Mouse (Mus musculus): ENCODE results near the gene Zfhx2. TPM values are rescaled to one million over a fixed set of nuclear protein-coding genes. Genes with fewer than 3 reads are reported as not detected.
"Not testable (repeated sequence)": the region's sequence is repeated elsewhere in the genome, so short reads cannot be mapped to it uniquely, and the experiment has no call there.

Zfhx2 gene
- polyA plus RNA-seq, 1 experiment from 2014 or later: 24.5 TPM

DNA sequence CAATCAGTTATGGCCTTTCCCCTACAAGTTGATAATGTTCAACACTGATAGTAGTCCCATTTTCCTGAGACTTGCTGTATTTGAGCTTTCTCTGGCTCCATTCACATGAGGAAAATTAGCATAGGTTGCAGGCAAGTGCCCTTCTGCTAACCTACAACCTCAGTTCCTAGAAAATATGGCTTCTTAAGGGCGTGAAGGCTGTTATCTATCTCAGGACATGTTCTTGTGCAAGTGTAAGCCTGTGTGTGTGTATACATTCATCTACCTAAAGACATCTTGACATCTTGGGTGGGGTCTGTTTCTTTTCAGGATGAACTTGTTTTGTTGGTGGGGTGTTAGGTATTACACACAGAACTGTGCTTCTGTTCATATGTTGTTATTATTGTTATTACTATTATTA lies 33.1 kb downstream of the Zfhx2 start:
- no peak overlapping the region for H3K9ac ChIP-seq (replicated peaks)
- H3K4me3 ChIP-seq (replicated peaks): no peak overlapping the region
- 0 out of 2 replicates have a peak overlapping the region, but pooled peaks have one; percentile 18 for H3K27ac ChIP-seq (replicated peaks)
- ATAC-seq (ENCODE audit: low FRiP score): no peak
- no peaks in the 10 kb centered on the region for H3K27me3 ChIP-seq (replicated peaks)
- peak overlapping the region; percentile 55 for H3K4me2 ChIP-seq
- peaks cover 16% of the 10 kb centered on the region for H3K36me3 ChIP-seq
- WGBS: 73% methylated on average over 1 of the region's 1 CpGs
- no peaks in the 10 kb centered on the region for H3K9me3 ChIP-seq (replicated peaks)
- peaks cover 94% of the 10 kb centered on the region for H3K4me1 ChIP-seq

DNA sequence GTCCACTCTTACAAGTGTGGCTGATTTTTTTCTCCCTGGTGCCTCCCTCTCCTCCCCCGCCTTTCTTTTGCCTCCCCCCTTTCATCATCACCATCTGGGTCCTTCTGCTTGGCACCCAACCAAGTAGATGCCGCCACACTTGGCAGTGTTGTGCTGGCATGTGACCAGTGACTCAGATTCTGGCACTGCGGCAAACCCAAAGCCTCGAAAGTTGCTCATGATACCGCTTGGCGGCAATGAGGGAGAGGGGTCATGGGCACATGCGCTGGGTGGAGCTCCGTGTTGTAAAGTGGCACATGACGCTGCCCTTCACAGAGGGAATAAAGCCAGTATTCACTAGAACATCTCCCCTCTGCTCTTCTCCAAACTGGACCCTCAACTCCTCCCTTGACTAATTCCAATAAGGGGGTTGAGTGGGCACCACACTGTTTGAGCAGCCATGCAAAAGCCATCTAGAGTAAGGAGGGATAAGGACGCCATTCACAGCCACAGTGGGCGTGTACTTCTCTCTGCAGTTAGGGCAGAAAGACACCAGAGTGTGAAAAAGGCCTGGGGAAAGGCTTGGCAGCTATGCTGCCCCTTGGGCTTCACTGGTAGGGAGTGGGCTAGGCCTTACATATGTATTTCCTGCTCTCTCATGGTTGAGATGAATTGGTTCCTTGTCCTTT lies 36.8 kb downstream of the Zfhx2 start:
- 49% methylated on average over 11 of the region's 11 CpGs for WGBS

DNA sequence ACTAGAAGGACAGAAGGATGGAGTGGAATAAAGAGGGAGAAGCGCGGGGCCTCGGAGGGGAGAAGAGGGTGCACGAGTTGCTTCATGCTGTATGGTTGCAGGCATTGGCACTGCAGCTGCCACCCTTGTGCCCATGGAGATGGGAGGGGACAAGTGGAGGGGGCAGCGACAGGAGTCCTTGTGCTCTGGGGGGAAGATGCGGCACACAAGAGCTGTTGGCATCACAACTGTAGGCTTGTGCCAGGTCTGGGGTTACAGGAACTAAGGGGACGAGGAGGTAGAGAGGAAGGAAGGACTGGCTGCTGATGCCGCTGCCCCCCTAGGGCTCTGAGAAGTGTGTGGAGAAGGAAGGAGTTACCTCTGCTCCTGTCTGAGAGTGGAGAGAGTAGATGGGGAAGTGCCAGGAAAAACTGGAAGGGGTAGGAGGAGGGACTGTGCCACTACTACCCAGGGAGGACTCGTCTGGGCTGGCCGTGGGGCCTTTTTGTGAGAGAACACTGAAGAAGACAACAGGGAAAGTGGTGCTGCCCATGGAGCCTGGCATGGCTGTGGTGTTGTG lies 37.9 kb downstream of the Zfhx2 start:
- H3K36me3 ChIP-seq: no peaks in the 10 kb centered on the region
- WGBS: 46% methylated on average over 10 of the region's 10 CpGs
- H3K27ac ChIP-seq (replicated peaks): peak overlapping the region; percentile 95
- no peaks in the 10 kb centered on the region for H3K9me3 ChIP-seq (replicated peaks)
- H3K9ac ChIP-seq (replicated peaks): peak overlapping the region; percentile 45
- H3K27me3 ChIP-seq (replicated peaks): no peaks in the 10 kb centered on the region
- H3K4me1 ChIP-seq: peaks cover 66% of the 10 kb centered on the region
- H3K4me3 ChIP-seq (replicated peaks): peak overlapping the region; percentile 40
- peak; percentile 51 for ATAC-seq (ENCODE audit: low FRiP score)
- H3K4me2 ChIP-seq: peak overlapping the region; percentile 55

More for the DNA sequence above, 36.8 kb downstream of the Zfhx2 start:
- peak overlapping the region; percentile 45; the same call in 1 of the 2 replicates for H3K9ac ChIP-seq (replicated peaks)
- no peaks in the 10 kb centered on the region for H3K36me3 ChIP-seq
- peak overlapping the region; percentile 95 for H3K27ac ChIP-seq (replicated peaks)
- peak overlapping the region; percentile 40 for H3K4me3 ChIP-seq (replicated peaks)
- H3K27me3 ChIP-seq (replicated peaks): no peaks in the 10 kb centered on the region
- H3K9me3 ChIP-seq (replicated peaks): no peaks in the 10 kb centered on the region
- H3K4me1 ChIP-seq: peaks cover 74% of the 10 kb centered on the region
- peak overlapping the region; percentile 55 for H3K4me2 ChIP-seq
- ATAC-seq (ENCODE audit: low FRiP score): peak; percentile 51

DNA sequence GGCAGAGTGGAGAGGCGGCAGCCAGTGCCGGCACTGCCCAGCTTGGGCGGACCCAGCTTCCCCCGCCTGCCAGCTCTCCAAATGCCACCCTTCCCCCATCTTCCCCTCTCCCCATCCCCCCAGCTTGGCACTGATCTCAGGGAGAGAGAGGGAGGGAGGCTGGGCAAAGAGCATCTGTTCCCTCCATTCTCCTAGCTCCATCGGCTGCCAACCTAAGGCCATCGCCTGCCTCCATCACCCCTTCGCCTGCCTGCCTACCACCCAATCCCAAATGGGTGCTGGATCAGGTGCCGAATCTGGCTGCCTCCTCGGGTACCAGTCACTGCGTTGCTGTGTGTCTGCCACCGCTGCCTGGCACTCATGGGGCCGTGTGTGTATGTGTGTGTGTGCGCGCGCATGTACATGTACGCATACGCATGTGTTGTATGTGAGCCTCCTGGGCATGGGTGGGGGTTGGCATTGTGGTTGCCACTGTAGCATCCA lies 38.4 kb downstream of the Zfhx2 start:
- 46% methylated on average over 17 of the region's 17 CpGs for WGBS
- Histone ChIP-seq H3K27ac (replicated peaks) (peak overlapping the region; percentile 95), H3K9me3 (replicated peaks) (no peaks in the 10 kb centered on the region), H3K36me3 (no peaks in the 10 kb centered on the region), H3K4me3 (replicated peaks) (peak overlapping the region; percentile 40), H3K9ac (replicated peaks) (peak overlapping the region; percentile 45), H3K27me3 (replicated peaks) (no peaks in the 10 kb centered on the region), H3K4me2 (peak overlapping the region; percentile 55), H3K4me1 (peaks cover 61% of the 10 kb centered on the region)
- peak; percentile 86 for ATAC-seq (ENCODE audit: low FRiP score)

DNA sequence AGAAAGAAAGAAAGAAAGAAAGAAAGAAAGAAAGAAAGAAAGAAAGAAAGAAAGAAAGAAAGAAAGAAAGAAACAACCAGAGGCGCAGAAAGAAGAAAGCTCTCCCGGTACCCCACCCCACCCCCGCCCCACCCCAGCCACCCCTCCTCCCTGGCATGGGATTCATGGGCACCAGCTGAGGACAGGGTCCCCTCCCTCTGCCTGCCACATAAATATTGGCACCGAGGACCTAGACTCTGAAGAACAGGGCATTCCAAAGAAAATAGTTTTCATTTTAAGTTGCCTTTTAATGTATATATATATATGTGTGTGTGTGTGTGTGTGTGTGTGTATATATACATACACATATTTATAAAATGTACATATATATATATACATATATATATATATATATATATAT lies 39.1 kb downstream of the Zfhx2 start:
- Histone ChIP-seq H3K27me3 (replicated peaks) (no peaks in the 10 kb centered on the region), H3K4me1 (peaks cover 54% of the 10 kb centered on the region), H3K27ac (replicated peaks) (peak overlapping the region; percentile 95), H3K4me2 (peak overlapping the region; percentile 55), H3K36me3 (no peaks in the 10 kb centered on the region), H3K4me3 (replicated peaks) (peak overlapping the region; percentile 9; the same call in 1 of the 2 replicates), H3K9me3 (replicated peaks) (no peaks in the 10 kb centered on the region), H3K9ac (replicated peaks) (no peak overlapping the region)
- ATAC-seq (ENCODE audit: low FRiP score): no peak
- 38% methylated on average over 4 of the region's 4 CpGs for WGBS

DNA sequence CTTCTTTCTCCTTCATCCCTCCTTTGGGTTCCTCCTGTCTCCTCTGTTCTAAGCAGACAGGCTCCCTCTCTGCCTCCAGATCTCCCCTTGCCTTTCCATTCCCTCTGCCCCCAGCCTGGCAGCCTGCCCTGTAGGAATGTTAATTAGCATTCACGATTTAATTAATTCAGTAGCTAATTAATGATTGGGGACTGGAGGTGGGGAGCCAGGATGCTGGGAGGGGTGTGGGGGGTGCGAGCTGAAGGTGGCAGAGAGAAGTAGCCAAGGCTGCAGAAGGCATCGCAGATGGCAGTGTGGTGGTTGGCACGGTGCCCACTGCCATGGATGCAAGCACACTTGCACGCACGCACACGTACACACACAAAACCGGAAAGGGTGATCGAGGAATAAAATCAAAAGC lies 39.6 kb downstream of the Zfhx2 start:
- H3K36me3 ChIP-seq: no peaks in the 10 kb centered on the region
- peak overlapping the region; percentile 55 for H3K4me2 ChIP-seq
- H3K9ac ChIP-seq (replicated peaks): no peak overlapping the region
- no peaks in the 10 kb centered on the region for H3K27me3 ChIP-seq (replicated peaks)
- H3K27ac ChIP-seq (replicated peaks): peak overlapping the region; percentile 95
- H3K4me1 ChIP-seq: peaks cover 48% of the 10 kb centered on the region
- H3K4me3 ChIP-seq (replicated peaks): 0 out of 2 replicates have a peak overlapping the region, but pooled peaks have one; percentile 9
- H3K9me3 ChIP-seq (replicated peaks): no peaks in the 10 kb centered on the region
- ATAC-seq (ENCODE audit: low FRiP score): peak; percentile 48
- WGBS: 32% methylated on average over 9 of the region's 9 CpGs

DNA sequence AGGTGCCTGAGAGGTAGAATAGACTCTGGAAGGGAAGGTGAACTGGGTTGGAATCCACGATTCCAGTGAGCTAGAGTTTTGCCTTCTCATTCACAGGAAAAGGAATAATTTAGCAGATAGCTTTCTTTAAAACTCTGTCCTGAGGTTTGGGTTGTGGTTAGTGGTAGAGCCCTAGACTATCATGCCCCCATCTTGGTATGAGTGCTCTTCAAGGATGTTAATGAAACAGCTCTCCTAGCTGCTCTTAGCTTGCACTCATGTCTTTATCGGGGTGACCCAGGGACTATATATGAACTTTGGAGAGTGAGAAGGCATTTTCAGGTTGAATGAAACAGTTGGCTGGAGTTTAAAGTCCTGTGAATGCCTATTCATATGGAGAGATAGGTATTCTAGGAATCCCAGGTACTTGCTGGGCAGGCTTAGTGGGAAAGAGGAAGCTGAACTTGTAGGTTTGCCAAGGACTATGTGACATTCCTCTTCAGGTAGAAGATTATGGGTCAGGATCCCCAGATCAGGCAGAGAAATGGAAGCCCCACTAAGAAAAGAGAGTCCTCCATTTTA lies 44.1 kb downstream of the Zfhx2 start:
- no peaks in the 10 kb centered on the region for H3K27me3 ChIP-seq (replicated peaks)
- no peak overlapping the region for H3K27ac ChIP-seq (replicated peaks)
- no peaks in the 10 kb centered on the region for H3K36me3 ChIP-seq
- H3K4me3 ChIP-seq (replicated peaks): no peak overlapping the region
- H3K9me3 ChIP-seq (replicated peaks): no peaks in the 10 kb centered on the region
- no peak overlapping the region for H3K9ac ChIP-seq (replicated peaks)
- 77% methylated on average over 2 of the region's 2 CpGs for WGBS
- no peak for ATAC-seq (ENCODE audit: low FRiP score)
- H3K4me1 ChIP-seq: peaks cover 7% of the 10 kb centered on the region
- H3K4me2 ChIP-seq: no peak overlapping the region

DNA sequence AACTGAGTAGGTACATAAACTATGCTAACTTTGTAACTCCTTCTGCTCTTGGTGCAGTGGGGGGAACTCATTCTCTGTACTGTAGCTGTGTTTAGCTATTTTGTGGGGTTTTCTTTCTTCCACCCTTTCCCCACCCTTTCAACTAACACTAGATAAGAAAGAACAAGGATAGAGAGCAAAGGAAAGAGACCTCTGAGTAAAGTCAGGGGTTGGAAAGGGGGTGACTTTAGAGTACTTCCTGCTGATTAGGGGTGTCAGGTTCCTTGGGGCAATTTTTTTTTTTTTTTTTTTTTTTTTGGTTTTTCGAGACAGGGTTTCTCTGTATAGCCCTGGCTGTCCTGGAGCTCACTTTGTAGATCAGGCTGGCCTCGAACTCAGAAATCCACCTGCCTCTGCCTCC lies 48.4 kb downstream of the Zfhx2 start:
- H3K4me3 ChIP-seq (replicated peaks); H3K27ac ChIP-seq (replicated peaks); ATAC-seq (ENCODE audit: low FRiP score); H3K4me1 ChIP-seq; H3K27me3 ChIP-seq (replicated peaks); H3K9me3 ChIP-seq (replicated peaks); H3K4me2 ChIP-seq; H3K9ac ChIP-seq (replicated peaks); H3K36me3 ChIP-seq: not testable (repeated sequence)
- 71% methylated on average over 1 of the region's 2 CpGs for WGBS

DNA sequence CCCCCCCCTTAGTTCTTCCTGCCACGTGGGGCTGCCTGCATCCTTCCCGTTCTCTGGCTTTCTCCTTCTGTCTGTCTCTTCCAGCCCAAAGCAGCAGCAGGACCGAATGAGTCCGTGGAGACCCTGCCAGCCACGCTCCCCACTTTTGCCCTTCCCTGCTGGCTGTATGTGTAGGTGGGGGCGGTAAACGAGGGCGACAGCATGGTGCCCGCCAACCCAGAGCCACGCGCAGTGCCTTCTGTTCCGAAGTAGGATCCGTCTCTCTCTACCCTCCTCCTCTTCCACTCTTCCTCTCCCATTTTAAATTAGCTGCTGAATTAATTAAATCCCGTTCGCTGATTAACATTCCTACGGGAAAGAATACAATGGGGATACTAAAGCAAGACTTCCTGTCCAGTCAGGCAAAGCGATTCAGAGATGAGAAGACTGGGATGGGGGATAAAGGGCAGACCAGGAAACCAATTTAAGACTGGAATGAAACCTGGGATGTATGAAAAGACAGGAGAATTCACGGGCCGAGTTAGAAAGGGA lies 59.4 kb downstream of the Zfhx2 start:
- Histone ChIP-seq H3K9ac (replicated peaks) (no peak overlapping the region), H3K4me1 (peaks cover 35% of the 10 kb centered on the region), H3K9me3 (replicated peaks) (no peaks in the 10 kb centered on the region), H3K4me3 (replicated peaks) (0 out of 2 replicates have a peak overlapping the region, but pooled peaks have one; percentile 13), H3K4me2 (peak overlapping the region; percentile 46), H3K36me3 (no peaks in the 10 kb centered on the region), H3K27me3 (replicated peaks) (no peaks in the 10 kb centered on the region), H3K27ac (replicated peaks) (peak overlapping the region; percentile 68)
- ATAC-seq (ENCODE audit: low FRiP score): no peak; the same call in 1 of the 2 replicates
- 23% methylated on average over 19 of the region's 19 CpGs for WGBS

DNA sequence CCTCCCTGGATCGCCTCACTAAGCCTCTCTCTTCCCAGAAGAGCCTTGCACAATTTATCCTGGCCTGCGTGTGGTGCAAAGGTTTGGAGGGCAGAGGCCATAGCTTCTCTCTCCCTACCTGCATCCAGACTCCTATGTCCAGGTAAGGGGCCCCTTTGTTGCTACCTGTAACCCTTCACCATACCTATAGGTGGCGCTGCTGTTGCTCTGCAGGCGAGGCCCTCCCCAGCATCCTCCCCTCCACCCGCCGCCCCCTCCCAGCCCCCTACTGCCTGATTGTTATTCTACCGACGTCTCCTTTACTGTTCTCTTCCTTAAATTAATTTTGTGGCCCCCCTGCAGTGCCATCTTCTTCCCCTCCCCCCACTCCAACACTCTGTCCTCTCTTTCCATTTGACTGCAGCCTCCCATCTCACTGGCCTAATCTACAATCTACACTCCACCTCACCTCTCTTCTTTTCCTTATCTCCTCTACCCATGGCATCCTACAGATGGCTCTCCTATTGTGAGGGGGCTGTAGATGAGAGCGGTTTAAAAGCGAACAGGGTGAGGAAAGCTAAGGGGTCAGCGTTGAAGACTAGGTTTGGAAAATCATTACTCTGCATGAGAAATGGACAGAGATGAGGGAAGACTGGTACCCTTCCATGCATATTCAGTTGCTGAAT lies 63.0 kb downstream of the Zfhx2 start:
- peak; percentile 63 for ATAC-seq (ENCODE audit: low FRiP score)
- peaks cover 10% of the 10 kb centered on the region for H3K36me3 ChIP-seq
- no peaks in the 10 kb centered on the region for H3K27me3 ChIP-seq (replicated peaks)
- H3K4me1 ChIP-seq: peaks cover 42% of the 10 kb centered on the region
- H3K9me3 ChIP-seq (replicated peaks): no peaks in the 10 kb centered on the region
- peak overlapping the region; percentile 89 for H3K27ac ChIP-seq (replicated peaks)
- no peak overlapping the region; the same call in 1 of the 2 replicates for H3K9ac ChIP-seq (replicated peaks)
- H3K4me3 ChIP-seq (replicated peaks): no peak overlapping the region
- 6% methylated on average over 11 of the region's 11 CpGs for WGBS
- peak overlapping the region; percentile 42 for H3K4me2 ChIP-seq

DNA sequence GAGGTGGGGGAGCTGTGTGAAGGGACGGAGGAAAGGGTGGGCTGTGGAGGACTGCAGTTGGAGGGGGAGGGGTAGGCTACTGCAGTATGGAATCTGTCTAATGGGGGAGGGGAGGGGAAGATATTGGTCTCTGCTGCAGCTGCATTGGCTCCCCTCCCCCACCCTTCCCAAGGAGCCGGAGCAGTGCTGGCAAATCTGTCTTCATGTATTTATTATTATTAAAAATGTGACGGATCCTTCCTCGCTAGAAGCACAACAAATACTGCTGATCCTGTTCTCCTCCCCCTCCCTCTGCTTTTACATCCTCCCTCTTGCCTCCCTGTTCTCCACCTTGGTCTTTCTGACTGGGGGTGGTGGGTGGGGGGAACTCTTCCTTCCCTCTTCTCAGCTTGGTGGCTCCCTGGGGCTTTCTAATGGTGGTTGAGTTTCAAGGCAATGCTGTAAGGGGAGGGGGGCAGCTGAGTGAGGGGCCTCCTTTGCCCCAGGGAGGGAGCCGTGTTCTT lies 63.7 kb downstream of the Zfhx2 start:
- H3K36me3 ChIP-seq: peaks cover 17% of the 10 kb centered on the region
- H3K27ac ChIP-seq (replicated peaks): peak overlapping the region; percentile 89
- H3K4me2 ChIP-seq: peak overlapping the region; percentile 42
- no peak overlapping the region; the same call in 1 of the 2 replicates for H3K9ac ChIP-seq (replicated peaks)
- WGBS: 11% methylated on average over 5 of the region's 5 CpGs
- no peaks in the 10 kb centered on the region for H3K9me3 ChIP-seq (replicated peaks)
- no peaks in the 10 kb centered on the region for H3K27me3 ChIP-seq (replicated peaks)
- H3K4me3 ChIP-seq (replicated peaks): 0 out of 2 replicates have a peak overlapping the region, but pooled peaks have one; percentile 5
- peak; percentile 80 for ATAC-seq (ENCODE audit: low FRiP score)
- peaks cover 41% of the 10 kb centered on the region for H3K4me1 ChIP-seq
